Mouse (Mus musculus): ENCODE results near the gene Fam72a. TPM values are rescaled to one million over a fixed set of nuclear protein-coding genes. Genes with fewer than 3 reads are reported as not detected.

The Fam72a gene
- 1.6 TPM in 2 replicates for polyA plus RNA-seq (2012; rRNA removed)

DNA sequence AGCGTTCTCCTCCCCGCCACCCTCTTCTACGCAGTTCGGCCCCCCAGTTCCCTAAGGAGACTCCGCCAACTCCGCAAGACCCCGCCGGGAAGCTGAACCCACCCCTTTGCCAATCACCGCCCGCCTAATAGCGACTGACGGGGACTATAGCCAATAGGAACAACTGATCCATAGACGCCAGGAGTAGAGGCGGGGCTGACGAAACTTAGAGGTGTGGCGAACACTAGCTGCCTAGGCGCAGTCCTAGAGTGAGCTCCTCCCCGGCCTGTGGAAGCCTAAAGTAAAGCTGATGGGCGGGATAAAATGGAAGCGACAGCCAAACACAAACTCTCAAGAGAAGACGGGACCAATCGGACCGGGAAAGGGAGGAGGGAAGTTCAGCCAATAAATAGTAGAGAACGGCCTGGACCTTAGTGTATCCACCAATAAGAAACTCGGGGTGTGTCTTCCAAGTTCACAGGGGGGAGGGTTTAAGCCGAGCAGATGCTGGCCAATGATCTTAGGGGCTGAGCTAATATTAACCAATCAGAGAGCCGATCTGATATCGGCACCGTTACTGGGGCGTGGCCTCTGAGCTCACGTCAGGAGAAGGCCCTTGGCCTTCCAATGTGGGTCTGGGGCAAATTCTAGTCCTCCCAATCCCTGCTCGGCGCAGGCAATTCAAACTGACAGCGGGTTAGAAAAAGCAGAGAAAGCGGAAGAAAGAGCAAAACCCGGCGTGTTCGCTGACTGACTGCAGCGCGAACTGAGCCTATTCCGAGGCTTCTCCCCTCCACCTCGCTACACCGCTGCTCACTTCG is at the start of gene Fam72a, which contains the start of gene Srgap2:
Fam72a (plus strand) TSS at position 623 of the 800 bp plus-strand sequence.
Srgap2 (minus strand) TSS at position 72 of the 800 bp plus-strand sequence.

Other genes with a start within 250 kb of the Fam72a start
- 6.1 and 7.8 TPM in 2 replicates for gene Ikbke, start 248.3 kb upstream of the Fam72a start, polyA plus RNA-seq (2012; rRNA removed)
- gene Srgap2, start 551 bp upstream of the Fam72a start, polyA plus RNA-seq (2012; rRNA removed) = 4.2 and 5.4 TPM in 2 replicates
- not detected in 2 replicates for gene Avpr1b, start 71.3 kb downstream of the Fam72a start, polyA plus RNA-seq (2012; rRNA removed)
- 7.1 and 8.2 TPM in 2 replicates for gene Ctse, start 110.4 kb downstream of the Fam72a start, polyA plus RNA-seq (2012; rRNA removed)
- 0.55 and 0.57 TPM in 2 replicates for gene Rab7b, start 160.8 kb downstream of the Fam72a start, polyA plus RNA-seq (2012; rRNA removed)
- not detected in 2 replicates for gene Slc26a9, start 216.1 kb downstream of the Fam72a start, polyA plus RNA-seq (2012; rRNA removed)